Mouse (Mus musculus): Measurements from ENCODE around the gene Slain1. TPM values are rescaled to one million over a fixed set of nuclear protein-coding genes. Genes with fewer than 3 reads are reported as not detected.

Gene Slain1
- polyA plus RNA-seq, 1 experiment from 2014 or later, result 0.13 TPM

DNA sequence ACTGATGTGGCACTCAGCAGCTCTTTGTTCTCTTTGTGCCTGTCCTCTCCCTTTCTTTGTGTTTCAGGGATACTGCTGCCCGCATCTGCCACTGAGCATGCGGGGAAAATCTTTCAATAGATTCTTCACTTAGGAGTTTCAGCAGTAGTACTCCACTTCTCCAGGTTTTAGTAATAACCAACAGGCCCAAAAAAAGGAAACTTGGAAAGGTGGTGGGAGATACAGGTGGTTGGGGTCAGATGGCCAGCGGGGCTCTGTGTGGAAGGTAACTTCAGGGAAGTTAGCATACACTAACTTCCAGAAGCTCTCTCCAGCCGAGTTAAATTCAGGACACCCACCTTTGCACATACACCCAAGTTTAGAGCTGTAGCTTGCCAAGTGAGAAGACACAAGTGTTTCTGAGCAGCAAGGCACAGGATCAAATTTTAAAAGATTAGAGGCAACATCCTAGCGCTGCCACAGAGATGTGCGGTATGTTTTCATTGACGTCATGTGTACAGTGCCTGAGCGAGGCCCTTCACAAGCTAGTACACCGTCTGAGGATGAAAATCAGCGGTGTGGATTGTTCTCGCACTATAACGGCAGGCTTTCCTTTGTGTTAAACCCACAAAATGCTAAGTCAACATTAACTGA, 1.3 kb upstream of the Slain1 start:
- Histone ChIP-seq H3K36me3 (no peaks in the 10 kb centered on the region), H3K9ac (no peak overlapping the region), H3K4me3 (replicated peaks) (no peak overlapping the region), H3K4me1 (replicated peaks) (peaks cover 14% of the 10 kb centered on the region), H3K27me3 (peaks cover 44% of the 10 kb centered on the region), H3K4me2 (no peak overlapping the region), H3K9me3 (replicated peaks) (no peaks in the 10 kb centered on the region), H3K27ac (no peak overlapping the region)
- WGBS (ENCODE audit: insufficient replicate concordance), result 47% methylated on average over 12 of the region's 12 CpGs
- DNase-seq (no peak), ATAC-seq (ENCODE audit: low read depth) (no peak)

DNA sequence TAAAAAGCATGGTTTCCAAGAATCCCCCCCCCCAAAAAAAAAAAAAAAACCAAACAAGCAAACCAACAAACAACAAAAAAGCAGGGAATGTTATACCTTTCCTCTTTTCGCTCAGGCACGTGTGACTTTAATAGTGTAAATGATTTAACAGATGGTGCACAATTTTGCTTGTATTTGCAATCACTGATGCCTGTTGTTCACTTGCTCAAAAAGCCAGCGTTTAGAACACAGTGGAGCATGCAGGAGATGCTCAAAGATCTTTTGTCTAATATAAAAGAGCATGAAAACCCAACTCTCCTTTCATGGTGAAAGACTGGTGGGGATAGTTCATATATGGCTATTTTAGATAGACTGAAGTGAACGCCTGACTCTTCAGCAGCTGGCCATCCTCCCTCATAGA, 726 bp upstream of the Slain1 start:
- WGBS (ENCODE audit: insufficient replicate concordance), result 47% methylated on average over 4 of the region's 4 CpGs
- Histone ChIP-seq H3K4me2 (no peak overlapping the region), H3K4me3 (replicated peaks) (no peak overlapping the region), H3K27me3 (peaks cover 44% of the 10 kb centered on the region), H3K9ac (no peak overlapping the region), H3K27ac (no peak overlapping the region), H3K9me3 (replicated peaks) (no peaks in the 10 kb centered on the region), H3K4me1 (replicated peaks) (peaks cover 14% of the 10 kb centered on the region), H3K36me3 (no peaks in the 10 kb centered on the region)
- DNase-seq (no peak), ATAC-seq (ENCODE audit: low read depth) (no peak)

GRCm38 (mm10) chr14:103650413-103651101, 529 bp downstream of the Slain1 start:
- ATAC-seq (ENCODE audit: low read depth) (peak; percentile 62), DNase-seq (no peak)
- Histone ChIP-seq H3K9ac (peak overlapping the region; percentile 55), H3K4me3 (replicated peaks) (peak overlapping the region; percentile 67), H3K9me3 (replicated peaks) (no peaks in the 10 kb centered on the region), H3K27ac (no peak overlapping the region), H3K4me2 (peak overlapping the region; percentile 94), H3K4me1 (replicated peaks) (peaks cover 14% of the 10 kb centered on the region), H3K27me3 (peaks cover 44% of the 10 kb centered on the region), H3K36me3 (no peaks in the 10 kb centered on the region)
- under 1% methylated on average over 52 of the region's 67 CpGs for WGBS (ENCODE audit: insufficient replicate concordance)

DNA sequence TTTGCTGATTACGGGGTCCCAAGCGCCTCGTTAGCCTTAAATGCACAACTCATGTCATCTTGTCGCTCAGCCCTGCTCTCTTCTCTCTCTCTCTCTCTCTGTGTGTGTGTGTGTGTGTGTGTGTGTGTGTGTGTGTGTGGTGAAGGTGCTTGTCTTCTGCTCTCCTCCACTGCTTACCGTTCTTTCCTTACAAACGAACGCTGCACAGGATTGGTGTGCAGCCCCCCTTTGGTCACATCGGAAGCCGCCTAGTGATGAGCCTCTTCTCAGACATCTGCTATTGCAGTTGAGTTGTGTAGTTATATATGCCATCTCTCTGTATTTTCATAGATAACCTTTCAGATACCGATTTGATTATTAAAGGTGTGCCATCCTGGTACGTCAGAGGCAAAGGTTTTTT, 1.1 kb downstream of the Slain1 start:
- H3K4me1 ChIP-seq (replicated peaks), result peaks cover 14% of the 10 kb centered on the region
- no peaks in the 10 kb centered on the region for H3K36me3 ChIP-seq
- H3K27me3 ChIP-seq, result peaks cover 44% of the 10 kb centered on the region
- peak overlapping the region; percentile 67 for H3K4me3 ChIP-seq (replicated peaks)
- WGBS (ENCODE audit: insufficient replicate concordance), result 9% methylated on average over 10 of the region's 11 CpGs
- peak overlapping the region; percentile 94 for H3K4me2 ChIP-seq
- no peaks in the 10 kb centered on the region for H3K9me3 ChIP-seq (replicated peaks)
- no peak overlapping the region for H3K27ac ChIP-seq
- H3K9ac ChIP-seq, result peak overlapping the region; percentile 55; the same call in 1 of the 2 replicates
- no peak for DNase-seq
- no peak for ATAC-seq (ENCODE audit: low read depth)

DNA sequence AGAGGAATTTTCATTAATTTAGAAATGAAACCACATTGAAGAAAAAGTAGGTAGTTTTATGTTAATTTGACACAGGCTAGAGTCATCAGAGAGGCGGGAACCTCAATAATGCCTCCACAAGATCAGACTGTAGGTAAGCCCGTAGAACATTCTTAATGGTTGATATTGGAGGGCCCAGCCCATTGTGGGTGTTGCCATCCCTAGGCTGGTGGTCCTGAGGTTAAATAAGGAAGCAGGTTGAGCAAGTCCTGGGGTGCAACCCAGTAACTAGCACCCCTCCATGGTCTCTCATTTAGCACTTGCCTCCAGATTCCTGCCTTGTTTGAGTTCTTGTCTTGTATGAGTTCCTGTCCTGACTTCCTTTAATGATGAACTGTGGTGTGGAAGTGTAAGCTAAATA, 1.5 kb downstream of the Slain1 start:
- Histone ChIP-seq H3K36me3 (no peaks in the 10 kb centered on the region), H3K4me3 (replicated peaks) (no peak overlapping the region), H3K9me3 (replicated peaks) (no peaks in the 10 kb centered on the region), H3K9ac (no peak overlapping the region), H3K27ac (no peak overlapping the region), H3K4me1 (replicated peaks) (peaks cover 14% of the 10 kb centered on the region), H3K27me3 (peaks cover 44% of the 10 kb centered on the region), H3K4me2 (no peak overlapping the region)
- ATAC-seq (ENCODE audit: low read depth) (no peak), DNase-seq (no peak)
- 64% methylated on average over 2 of the region's 2 CpGs for WGBS (ENCODE audit: insufficient replicate concordance)

DNA sequence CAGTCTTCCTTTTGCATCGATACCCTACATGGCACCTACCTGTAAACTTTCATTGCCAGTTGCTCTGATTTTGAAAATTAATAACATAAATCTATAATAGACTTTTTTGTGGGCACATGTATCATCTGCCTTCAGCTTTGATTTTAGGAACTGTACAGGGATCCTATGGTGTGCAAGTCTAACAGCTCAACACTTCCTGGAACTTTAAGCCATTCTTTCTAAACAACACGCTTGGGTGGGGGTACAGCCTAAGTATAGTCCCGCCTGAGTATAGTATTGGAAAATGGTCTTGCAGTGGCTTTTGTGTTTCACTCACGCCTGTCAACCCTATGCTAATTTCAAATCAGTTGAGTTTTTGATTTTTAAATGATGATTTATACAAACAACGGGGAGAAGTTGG, 2.5 kb downstream of the Slain1 start:
- no peaks in the 10 kb centered on the region for H3K9me3 ChIP-seq (replicated peaks)
- no peak for ATAC-seq (ENCODE audit: low read depth)
- DNase-seq, result no peak
- no peak overlapping the region for H3K27ac ChIP-seq
- H3K36me3 ChIP-seq, result no peaks in the 10 kb centered on the region
- H3K9ac ChIP-seq, result no peak overlapping the region
- H3K4me1 ChIP-seq (replicated peaks), result peaks cover 14% of the 10 kb centered on the region
- no peak overlapping the region for H3K4me2 ChIP-seq
- WGBS (ENCODE audit: insufficient replicate concordance), result 67% methylated on average over 5 of the region's 5 CpGs
- H3K4me3 ChIP-seq (replicated peaks), result no peak overlapping the region
- H3K27me3 ChIP-seq, result peaks cover 37% of the 10 kb centered on the region

DNA sequence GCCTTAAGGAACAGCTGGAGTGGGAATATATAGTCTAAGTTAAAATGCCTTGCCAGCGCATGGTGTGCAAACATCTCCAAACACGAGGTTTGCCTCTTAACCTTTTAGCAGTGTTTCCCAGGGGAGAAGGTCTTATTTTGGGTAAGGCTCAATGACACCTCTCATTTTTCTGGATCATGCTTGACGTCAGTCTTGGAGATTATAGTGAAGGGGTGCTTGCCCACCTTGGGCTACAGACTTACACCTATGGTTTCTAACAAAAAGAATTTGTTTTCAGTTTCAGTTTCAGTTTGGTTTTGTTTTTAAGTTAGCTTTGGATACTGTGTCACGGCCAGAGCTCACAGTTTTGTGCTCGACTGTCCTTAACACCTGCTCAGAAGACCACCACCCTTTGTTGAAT, 3.8 kb downstream of the Slain1 start:
- Histone ChIP-seq H3K36me3 (no peaks in the 10 kb centered on the region), H3K27ac (no peak overlapping the region), H3K4me2 (no peak overlapping the region), H3K4me1 (replicated peaks) (peaks cover 14% of the 10 kb centered on the region), H3K4me3 (replicated peaks) (no peak overlapping the region), H3K27me3 (peaks cover 33% of the 10 kb centered on the region), H3K9ac (no peak overlapping the region), H3K9me3 (replicated peaks) (no peaks in the 10 kb centered on the region)
- 60% methylated on average over 5 of the region's 5 CpGs for WGBS (ENCODE audit: insufficient replicate concordance)
- DNase-seq (no peak), ATAC-seq (ENCODE audit: low read depth) (no peak)

GRCm38 (mm10) chr14:103655448-103655847, 5.4 kb downstream of the Slain1 start:
- Histone ChIP-seq H3K36me3 (no peaks in the 10 kb centered on the region), H3K4me1 (replicated peaks) (peaks cover 7% of the 10 kb centered on the region; the same call in 1 of the 2 replicates), H3K4me2 (no peak overlapping the region), H3K9ac (no peak overlapping the region), H3K9me3 (replicated peaks) (no peaks in the 10 kb centered on the region), H3K4me3 (replicated peaks) (no peak overlapping the region), H3K27me3 (peaks cover 17% of the 10 kb centered on the region), H3K27ac (no peak overlapping the region)
- 56% methylated on average over 5 of the region's 5 CpGs for WGBS (ENCODE audit: insufficient replicate concordance)
- DNase-seq, result no peak
- no peak for ATAC-seq (ENCODE audit: low read depth)

DNA sequence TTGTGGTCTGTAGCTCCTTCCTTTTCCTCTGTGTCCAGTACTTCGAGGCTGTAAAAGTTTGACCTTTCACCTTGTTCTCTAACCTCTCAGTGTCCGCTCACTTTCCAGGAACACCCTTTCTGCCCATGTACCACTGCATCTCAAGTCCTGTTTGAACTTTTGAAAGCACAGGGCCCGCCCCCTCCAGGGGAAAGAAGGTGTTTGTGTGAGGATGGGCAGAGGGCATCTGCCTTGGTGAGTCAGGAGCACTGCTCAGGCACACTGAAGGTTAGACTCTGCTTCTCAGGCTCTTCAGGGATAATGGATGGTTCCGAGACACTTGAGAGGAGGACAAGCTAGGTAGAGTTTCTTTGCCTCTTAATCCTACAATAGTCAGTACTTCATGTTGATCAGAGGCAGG, 7.8 kb downstream of the Slain1 start:
- ATAC-seq (ENCODE audit: low read depth), result no peak
- Histone ChIP-seq H3K4me2 (no peak overlapping the region), H3K36me3 (no peaks in the 10 kb centered on the region), H3K27ac (no peak overlapping the region), H3K4me3 (replicated peaks) (no peak overlapping the region), H3K27me3 (no peaks in the 10 kb centered on the region), H3K4me1 (replicated peaks) (no peaks in the 10 kb centered on the region), H3K9me3 (replicated peaks) (no peaks in the 10 kb centered on the region), H3K9ac (no peak overlapping the region)
- no peak for DNase-seq
- WGBS (ENCODE audit: insufficient replicate concordance), result 51% methylated on average over 4 of the region's 4 CpGs

GRCm38 (mm10) chr14:103663026-103663425, 13.0 kb downstream of the Slain1 start:
- Histone ChIP-seq H3K9ac (no peak overlapping the region), H3K4me2 (no peak overlapping the region), H3K27me3 (no peaks in the 10 kb centered on the region), H3K27ac (no peak overlapping the region), H3K4me1 (replicated peaks) (no peaks in the 10 kb centered on the region), H3K9me3 (replicated peaks) (no peaks in the 10 kb centered on the region), H3K36me3 (no peaks in the 10 kb centered on the region), H3K4me3 (replicated peaks) (no peak overlapping the region)
- ATAC-seq (ENCODE audit: low read depth), result no peak
- WGBS (ENCODE audit: insufficient replicate concordance), result 70% methylated on average over 7 of the region's 7 CpGs
- DNase-seq, result no peak

DNA sequence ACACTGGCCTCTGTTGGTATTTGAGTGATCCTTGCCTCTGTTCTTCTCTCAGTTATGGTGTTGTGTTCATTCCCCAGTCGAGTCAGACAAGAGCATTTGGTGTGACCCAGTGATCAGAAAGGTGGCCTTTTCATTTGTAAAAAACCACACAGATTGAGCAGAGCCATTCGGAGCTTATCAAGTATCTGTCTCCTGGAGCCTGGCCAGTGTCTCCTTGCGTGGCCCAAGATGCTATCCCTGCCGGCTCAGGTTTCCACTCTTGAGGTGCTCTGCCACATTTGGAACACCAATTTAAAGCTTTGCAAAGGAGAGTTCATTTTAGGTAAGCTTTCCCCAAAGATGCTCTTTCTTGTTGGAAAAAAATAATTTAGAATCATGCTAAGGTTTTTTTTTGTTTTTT, 14.4 kb downstream of the Slain1 start:
- DNase-seq, result no peak
- H3K4me1 ChIP-seq (replicated peaks), result no peaks in the 10 kb centered on the region

More for the DNA sequence above, 14.4 kb downstream of the Slain1 start:
- no peak overlapping the region for H3K4me3 ChIP-seq (replicated peaks)
- 0 out of 2 replicates have a peak, but pooled peaks cover under 1% of the 10 kb centered on the region for H3K9me3 ChIP-seq (replicated peaks)
- no peak for ATAC-seq (ENCODE audit: low read depth)
- H3K27ac ChIP-seq, result no peak overlapping the region
- H3K9ac ChIP-seq, result no peak overlapping the region
- H3K36me3 ChIP-seq, result no peaks in the 10 kb centered on the region
- H3K4me2 ChIP-seq, result no peak overlapping the region
- 49% methylated on average over 4 of the region's 4 CpGs for WGBS (ENCODE audit: insufficient replicate concordance)
- no peaks in the 10 kb centered on the region for H3K27me3 ChIP-seq
